Mouse (Mus musculus) lung, embryonic 16.5 days (tissue): ENCODE measurements around the gene Hist2h2be. TPM values are rescaled to one million over a fixed set of nuclear protein-coding genes. Genes with fewer than 3 reads are reported as not detected.

Experiments used
- ATAC-seq: fragments of 200-750 bp; cut with Nextera tagmentation; 2 replicates; pipeline ENCODE4 v1.8.0; 2017; ENCODE audit warnings: low read depth, mild to moderate bottlenecking, moderate library complexity
- H3K27ac ChIP-seq: fragments of 300-500 bp; sonication (generic); 2 replicates; pipeline ENCODE4 v1.5.1; 2014; ENCODE audit warnings: mild to moderate bottlenecking, control low read depth, low read length
- H3K27me3 ChIP-seq: fragments of 300-500 bp; sonication (generic); 2 replicates; pipeline ENCODE4 v1.6.1; 2014; ENCODE audit warnings: low read depth, low read length, mixed read lengths; ENCODE audit not compliant: control insufficient read depth, insufficient read depth
- H3K36me3 ChIP-seq: fragments of 300-500 bp; sonication (generic); 2 replicates; pipeline ENCODE4 v1.6.1; 2014; ENCODE audit warnings: low read length; ENCODE audit not compliant: control insufficient read depth, insufficient read depth
- H3K4me1 ChIP-seq: fragments of 300-500 bp; sonication (generic); replicated peaks from 2 replicates; pipeline ENCODE4 v1.6.1; 2014; ENCODE audit warnings: low read length, mixed read lengths; ENCODE audit not compliant: control insufficient read depth, insufficient read depth
- H3K4me2 ChIP-seq: fragments of 300-500 bp; sonication (generic); 2 replicates; pipeline ENCODE4 v1.6.1; 2014; ENCODE audit warnings: low read depth, low read length, control low read depth
- H3K4me3 ChIP-seq: fragments of 300-500 bp; sonication (generic); 2 replicates; pipeline ENCODE4 v1.5.1; 2014; ENCODE audit warnings: mild to moderate bottlenecking, low read length, control low read depth
- H3K9ac ChIP-seq: fragments of 300-500 bp; sonication (generic); 2 replicates; pipeline ENCODE4 v1.6.1; 2014; ENCODE audit warnings: low read length, control low read depth
- H3K9me3 ChIP-seq: fragments of 300-500 bp; sonication (generic); 2 replicates; pipeline ENCODE4 v1.6.1; 2016; ENCODE audit warnings: low read length; ENCODE audit not compliant: control insufficient read depth
- WGBS: fragments of 180-500 bp; shearing (Covaris S2); extraction: QIAGEN DNeasy Blood & Tissue Kit; methylation state at CpG from one replicate; pipeline ENCODE4 v1.1.7; 2014; 5-methylcytosine and 5-hydroxymethylcytosine counted together
- polyA plus RNA-seq: library from polyadenylated mRNA; unstranded; fragments of >200 nt; fragmentation: Nextera tagmentation; extraction: Ambion mirVana; gene quantifications from 2 replicates; pipeline ENCODE4 v1.2.1, GENCODE M21; 2015

Gene Hist2h2be
- polyA plus RNA-seq, 1 experiment from 2014 or later: 8.8 TPM

GRCm38 (mm10) chr3:96254683-96255355 lies 33.9 kb downstream of the Hist2h2be start:
- Histone ChIP-seq H3K9ac (no peak overlapping the region), H3K9me3 (no peaks in the 10 kb centered on the region), H3K27ac (no peak overlapping the region), H3K36me3 (no peaks in the 10 kb centered on the region), H3K4me2 (no peak overlapping the region), H3K4me3 (no peak overlapping the region), H3K27me3 (peaks cover 20% of the 10 kb centered on the region), H3K4me1 (0 out of 2 replicates have a peak, but pooled peaks cover 2% of the 10 kb centered on the region)
- no peak for ATAC-seq
- 38% methylated on average over 10 of the region's 10 CpGs for WGBS

DNA sequence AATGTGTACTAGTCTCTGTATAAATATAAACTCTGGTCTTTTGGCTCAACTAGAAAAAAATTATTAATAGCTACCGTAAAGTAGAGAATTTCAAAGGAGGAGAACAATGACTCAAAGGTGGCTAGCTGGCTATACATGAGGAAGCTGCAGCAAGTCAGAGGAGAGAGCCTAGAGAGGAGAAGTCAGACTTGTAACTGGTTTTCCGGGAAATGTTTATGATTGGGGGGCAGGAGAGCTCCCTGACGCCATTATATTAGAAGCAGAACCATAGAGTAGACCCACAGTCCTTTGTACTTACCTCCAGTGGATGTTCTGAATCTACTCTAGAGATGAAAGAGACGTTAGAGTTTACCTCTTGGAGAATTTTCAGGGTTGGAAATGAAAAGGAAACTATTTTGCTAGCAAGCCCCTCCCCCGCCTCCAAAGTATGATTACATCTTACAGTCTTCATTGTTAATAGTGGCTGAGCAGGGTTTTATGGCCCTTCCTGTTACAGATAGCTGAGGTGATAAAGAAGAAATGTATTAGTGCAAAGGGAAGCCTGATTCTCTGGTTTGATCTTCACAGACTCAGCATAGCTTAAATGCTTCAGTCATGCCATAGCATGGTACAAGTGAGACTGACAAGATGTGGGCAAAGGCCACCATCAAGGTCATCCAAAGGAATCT lies 35.1 kb downstream of the Hist2h2be start:
- Histone ChIP-seq H3K4me2 (no peak overlapping the region), H3K36me3 (no peaks in the 10 kb centered on the region), H3K4me3 (no peak overlapping the region), H3K4me1 (0 out of 2 replicates have a peak, but pooled peaks cover 2% of the 10 kb centered on the region), H3K9ac (no peak overlapping the region), H3K9me3 (no peaks in the 10 kb centered on the region), H3K27me3 (peaks cover 20% of the 10 kb centered on the region), H3K27ac (0 out of 2 replicates have a peak overlapping the region, but pooled peaks have one; percentile 31)
- ATAC-seq: no peak
- 53% methylated on average over 5 of the region's 5 CpGs for WGBS

DNA sequence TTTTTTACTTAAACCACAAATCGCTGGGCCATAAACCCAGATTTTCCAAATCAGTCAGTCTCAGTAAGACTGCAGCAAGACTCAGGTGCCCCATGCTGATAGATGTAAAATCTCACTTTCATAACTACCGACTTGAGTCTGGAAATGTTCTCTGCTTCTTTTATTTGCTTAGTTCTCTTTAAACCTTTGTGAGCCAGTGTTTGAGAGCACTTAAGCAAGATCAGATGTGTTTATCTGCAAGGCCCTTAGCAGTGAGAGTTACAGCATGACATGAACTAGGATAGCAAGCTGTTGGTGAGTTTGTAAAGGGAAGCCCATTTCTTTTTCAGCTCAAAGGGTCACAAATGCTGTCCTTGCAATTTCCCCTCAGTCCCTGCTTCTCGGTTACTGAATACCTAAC lies 36.3 kb downstream of the Hist2h2be start:
- 50% methylated on average over 3 of the region's 3 CpGs for WGBS
- H3K4me1 ChIP-seq: peaks cover 7% of the 10 kb centered on the region
- no peak overlapping the region for H3K27ac ChIP-seq
- H3K9me3 ChIP-seq: no peaks in the 10 kb centered on the region
- no peak for ATAC-seq
- H3K36me3 ChIP-seq: no peaks in the 10 kb centered on the region
- no peak overlapping the region for H3K4me3 ChIP-seq
- no peak overlapping the region for H3K9ac ChIP-seq
- peaks cover 20% of the 10 kb centered on the region for H3K27me3 ChIP-seq
- no peak overlapping the region for H3K4me2 ChIP-seq

DNA sequence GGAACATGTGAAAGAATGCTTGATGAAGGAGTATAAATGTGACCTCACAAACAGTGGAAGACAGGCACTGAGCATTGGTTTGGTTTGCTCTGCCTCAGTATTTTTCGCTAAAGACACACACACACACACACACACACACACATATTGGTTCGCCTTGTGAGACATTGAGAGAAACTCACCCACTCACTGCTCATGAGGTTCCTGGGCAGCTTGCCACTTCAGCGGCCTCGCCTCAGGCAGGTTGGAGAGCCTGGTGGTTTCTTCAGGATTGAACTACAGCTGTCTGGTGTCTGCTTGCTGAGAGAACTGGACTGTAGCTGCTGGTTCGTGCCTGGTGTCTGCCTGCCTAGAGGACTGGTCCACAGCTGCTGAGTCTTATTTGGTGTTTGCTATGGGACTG lies 39.3 kb downstream of the Hist2h2be start:
- no peak overlapping the region for H3K27ac ChIP-seq
- peaks cover 4% of the 10 kb centered on the region; the same call in 1 of the 2 replicates for H3K27me3 ChIP-seq
- H3K4me1 ChIP-seq: peaks cover 12% of the 10 kb centered on the region
- H3K4me3 ChIP-seq: no peak overlapping the region
- ATAC-seq: no peak
- 90% methylated on average over 5 of the region's 5 CpGs for WGBS
- no peaks in the 10 kb centered on the region for H3K36me3 ChIP-seq
- H3K9ac ChIP-seq: no peak overlapping the region
- no peaks in the 10 kb centered on the region for H3K9me3 ChIP-seq
- H3K4me2 ChIP-seq: no peak overlapping the region

- peak overlapping the region; percentile 63 for H3K4me3 ChIP-seq
- H3K4me1 ChIP-seq: peaks cover 12% of the 10 kb centered on the region
- H3K36me3 ChIP-seq: no peaks in the 10 kb centered on the region
- H3K9me3 ChIP-seq: no peaks in the 10 kb centered on the region
- H3K4me2 ChIP-seq: peak overlapping the region; percentile 84
- no peaks in the 10 kb centered on the region for H3K27me3 ChIP-seq
- H3K27ac ChIP-seq: peak overlapping the region; percentile 97
- WGBS: 51% methylated on average over 3 of the region's 3 CpGs
- no peak for ATAC-seq
- H3K9ac ChIP-seq: peak overlapping the region; percentile 82
Measured at GRCm38 (mm10) chr3:96261623-96262022, 40.7 kb downstream of the Hist2h2be start.

DNA sequence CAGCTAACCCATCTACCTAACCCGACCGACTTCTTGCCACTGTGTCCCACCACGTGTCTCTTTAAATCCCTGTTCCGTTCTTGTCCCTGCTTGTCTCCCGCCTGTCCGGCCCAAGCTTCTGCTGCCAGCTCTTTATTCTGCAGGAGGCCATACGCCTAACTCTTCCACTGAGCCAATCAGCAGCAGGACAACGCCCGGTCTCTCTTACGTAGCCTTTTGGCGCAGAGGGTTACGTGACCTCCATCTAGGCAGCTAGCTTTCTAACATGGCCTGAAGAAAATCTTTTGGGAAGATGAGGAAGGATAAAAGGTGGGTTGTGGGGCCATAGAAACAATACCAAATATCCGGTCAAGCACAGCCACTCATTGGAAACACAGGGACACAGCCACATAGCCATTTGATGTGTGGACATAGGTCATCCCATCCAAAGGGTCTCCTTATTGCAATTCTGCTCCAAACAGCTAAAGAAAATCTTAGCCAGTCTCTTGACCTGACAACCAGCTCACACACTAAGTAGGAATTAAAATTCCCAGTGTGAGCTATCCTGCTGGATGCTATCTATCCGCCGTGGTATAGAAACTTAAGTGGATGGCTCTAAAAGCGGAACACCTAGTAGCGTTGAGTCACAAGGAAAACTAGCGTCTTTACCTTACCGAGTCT lies 41.4 kb downstream of the Hist2h2be start:
- Histone ChIP-seq H3K27me3 (no peaks in the 10 kb centered on the region), H3K36me3 (no peaks in the 10 kb centered on the region), H3K9ac (peak overlapping the region; percentile 82), H3K9me3 (no peaks in the 10 kb centered on the region), H3K4me3 (peak overlapping the region; percentile 63), H3K27ac (peak overlapping the region; percentile 97), H3K4me1 (peaks cover 12% of the 10 kb centered on the region), H3K4me2 (peak overlapping the region; percentile 84)
- ATAC-seq: peak; percentile 86
- 1% methylated on average over 19 of the region's 19 CpGs for WGBS

GRCm38 (mm10) chr3:96262979-96263550 lies 42.1 kb downstream of the Hist2h2be start, which contains the start of gene Hist2h4:
TSS of gene Hist2h4 (minus strand) at chr3:96263311.
- Histone ChIP-seq H3K9ac (peak within 1 kb of the TSS; percentile 82), H3K27me3 (no peaks in the 10 kb centered on the region), H3K4me3 (peak within 1 kb of the TSS; percentile 63), H3K4me1 (peaks cover 12% of the 10 kb centered on the region), H3K4me2 (peak within 1 kb of the TSS; percentile 84), H3K36me3 (no peaks in the 10 kb centered on the region), H3K27ac (peak within 1 kb of the TSS; percentile 97), H3K9me3 (no peaks in the 10 kb centered on the region)
- under 1% methylated on average over 40 of the region's 40 CpGs for WGBS
- ATAC-seq: peak; percentile 90

GRCm38 (mm10) chr3:96263558-96264403 lies 42.9 kb downstream of the Hist2h2be start:
- Histone ChIP-seq H3K4me1 (peaks cover 12% of the 10 kb centered on the region), H3K9ac (peak overlapping the region; percentile 80), H3K27ac (peak overlapping the region; percentile 97), H3K27me3 (no peaks in the 10 kb centered on the region), H3K9me3 (no peaks in the 10 kb centered on the region), H3K4me3 (peak overlapping the region; percentile 63), H3K4me2 (peak overlapping the region; percentile 84), H3K36me3 (no peaks in the 10 kb centered on the region)
- peak; percentile 46; the same call in 1 of the 2 replicates for ATAC-seq
- 2% methylated on average over 27 of the region's 27 CpGs for WGBS
